Mouse (Mus musculus) intestine, embryonic 14.5 days (tissue): ENCODE results near the gene Gpx4. TPM values are rescaled to one million over a fixed set of nuclear protein-coding genes. Genes with fewer than 3 reads are reported as not detected.
"Not testable (repeated sequence)": the region's sequence is repeated elsewhere in the genome, so short reads cannot be mapped to it uniquely, and the experiment has no call there.

Source experiments
- ATAC-seq: fragments of 200-750 bp; cut with Nextera tagmentation; replicated peaks from 2 replicates; pipeline ENCODE4 v1.8.0; 2017; ENCODE audit warnings: low read depth, moderate number of reproducible peaks, moderate TSS enrichment, moderate library complexity; ENCODE audit not compliant: low FRiP score, low TSS enrichment
- DNase-seq: peaks from one replicate; pipeline ENCODE4 v3.0.0-alpha.2; 2018; ENCODE audit warnings: low spot score
- H3K27ac ChIP-seq: fragments of 300-500 bp; sonication (generic); 2 replicates; pipeline ENCODE4 v1.5.1; 2014; ENCODE audit warnings: low read depth, mild to moderate bottlenecking, control low read depth
- H3K27me3 ChIP-seq: fragments of 300-500 bp; sonication (generic); replicated peaks from 2 replicates; pipeline ENCODE4 v1.6.1; 2014; ENCODE audit warnings: low read length, control low read depth; ENCODE audit not compliant: control insufficient read depth, insufficient read depth
- H3K36me3 ChIP-seq: fragments of 300-500 bp; sonication (generic); 2 replicates; pipeline ENCODE4 v1.6.1; 2014; ENCODE audit warnings: low read length, control low read depth; ENCODE audit not compliant: control insufficient read depth, insufficient read depth
- H3K4me1 ChIP-seq: fragments of 300-500 bp; sonication (generic); replicated peaks from 2 replicates; pipeline ENCODE4 v1.6.1; 2014; ENCODE audit warnings: low read length, control low read depth, mixed read lengths; ENCODE audit not compliant: control insufficient read depth, insufficient read depth
- H3K4me2 ChIP-seq: fragments of 300-500 bp; sonication (generic); 2 replicates; pipeline ENCODE4 v1.6.1; 2014; ENCODE audit warnings: low read length
- H3K4me3 ChIP-seq: fragments of 300-500 bp; sonication (generic); 2 replicates; pipeline ENCODE4 v1.5.1; 2014; ENCODE audit warnings: low read depth, low read length, control low read depth, mixed read lengths
- H3K9ac ChIP-seq: fragments of 300-500 bp; sonication (generic); 2 replicates; pipeline ENCODE4 v1.6.1; 2014; ENCODE audit warnings: mild to moderate bottlenecking, low read length
- H3K9me3 ChIP-seq: fragments of 300-500 bp; sonication (generic); 2 replicates; pipeline ENCODE4 v1.6.1; 2016; ENCODE audit warnings: low read length, control low read depth; ENCODE audit not compliant: control insufficient read depth
- WGBS: fragments of 180-500 bp; shearing (Covaris S2); extraction: QIAGEN DNeasy Blood & Tissue Kit; methylation state at CpG from one replicate; pipeline ENCODE4 v1.1.7; 2014; 5-methylcytosine and 5-hydroxymethylcytosine counted together
- polyA plus RNA-seq: library from polyadenylated mRNA; unstranded; fragments of >200 nt; fragmentation: Nextera tagmentation; extraction: Ambion mirVana; gene quantifications from 2 replicates; pipeline ENCODE4 v1.2.1, GENCODE M21; 2014

Gene Gpx4
- polyA plus RNA-seq, 1 experiment from 2014 or later, result 623 TPM

DNA sequence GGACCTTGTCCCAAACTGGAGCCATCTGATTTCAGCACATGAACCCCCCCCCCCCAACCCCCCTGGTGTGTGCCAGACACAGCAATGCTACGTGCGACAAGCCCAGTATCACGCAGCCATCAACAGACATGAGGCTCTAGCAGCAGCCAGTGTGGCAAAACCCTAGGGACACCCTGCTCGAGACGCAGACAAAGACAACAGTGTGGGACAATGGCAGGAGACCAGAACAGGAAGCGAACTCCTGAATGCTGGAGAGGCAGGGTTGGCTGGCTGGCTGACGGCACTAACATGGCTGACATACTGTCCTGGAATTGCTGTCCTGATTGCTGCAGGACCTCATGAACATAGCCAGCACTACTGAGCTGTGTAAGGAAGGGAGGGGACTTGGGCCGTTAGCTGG lies 11.8 kb upstream of the Gpx4 start:
- no peak overlapping the region for H3K4me2 ChIP-seq
- ATAC-seq (no peak), DNase-seq (no peak)
- peaks cover 38% of the 10 kb centered on the region for H3K4me1 ChIP-seq
- peaks cover 41% of the 10 kb centered on the region for H3K36me3 ChIP-seq
- 87% methylated on average over 8 of the region's 8 CpGs for WGBS
- no peak overlapping the region for H3K9ac ChIP-seq
- H3K27ac ChIP-seq, result 0 out of 2 replicates have a peak overlapping the region, but pooled peaks have one; percentile 14
- no peak overlapping the region for H3K4me3 ChIP-seq
- H3K27me3 ChIP-seq, result no peaks in the 10 kb centered on the region
- H3K9me3 ChIP-seq, result no peaks in the 10 kb centered on the region

DNA sequence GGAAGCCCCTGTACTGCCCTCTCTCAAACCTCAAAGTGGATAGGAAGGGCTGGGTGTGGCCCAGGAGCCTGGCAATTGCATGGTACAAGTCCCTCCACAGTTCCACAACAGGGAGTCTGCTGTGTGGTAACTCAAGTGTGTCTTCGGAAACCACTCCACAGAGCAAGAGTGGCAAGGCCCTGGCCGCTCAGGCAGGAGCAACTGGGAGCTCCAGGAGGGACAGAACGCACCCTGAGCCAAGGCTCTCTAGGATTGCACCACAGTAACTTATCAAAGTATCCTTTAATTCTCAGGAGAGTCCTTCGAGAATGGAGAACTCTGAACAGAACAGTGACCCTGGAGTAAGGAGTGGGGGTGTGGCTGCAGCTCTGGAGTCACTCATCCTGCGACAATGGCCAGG lies 11.3 kb upstream of the Gpx4 start:
- ATAC-seq (no peak), DNase-seq (no peak)
- Histone ChIP-seq H3K4me2 (no peak overlapping the region), H3K27ac (0 out of 2 replicates have a peak overlapping the region, but pooled peaks have one; percentile 14), H3K4me1 (peaks cover 38% of the 10 kb centered on the region), H3K9me3 (no peaks in the 10 kb centered on the region), H3K9ac (no peak overlapping the region), H3K27me3 (no peaks in the 10 kb centered on the region), H3K4me3 (no peak overlapping the region), H3K36me3 (peaks cover 41% of the 10 kb centered on the region)
- WGBS, result 86% methylated on average over 5 of the region's 5 CpGs

DNA sequence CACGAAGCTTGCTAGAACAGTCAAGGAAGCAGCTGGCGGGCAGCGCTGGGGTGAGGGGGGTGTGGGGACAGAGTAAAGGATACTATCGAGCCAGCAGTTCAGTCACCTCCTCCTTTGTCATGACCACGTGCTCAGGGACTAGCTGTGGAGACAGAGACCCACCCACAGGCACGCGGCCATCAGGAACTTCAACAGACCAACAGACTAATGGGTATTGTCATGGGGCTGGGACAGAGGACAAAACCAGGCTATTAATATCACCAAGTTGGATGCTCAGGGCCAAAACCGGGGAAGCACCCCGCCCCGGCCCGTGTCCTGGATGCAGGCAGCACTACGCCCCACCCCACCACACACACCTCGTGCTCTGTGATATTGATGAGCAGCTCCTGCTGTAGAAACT lies 10.1 kb upstream of the Gpx4 start:
- H3K4me2 ChIP-seq, result no peak overlapping the region
- peaks cover 38% of the 10 kb centered on the region for H3K4me1 ChIP-seq
- no peaks in the 10 kb centered on the region for H3K9me3 ChIP-seq
- H3K27ac ChIP-seq, result no peak overlapping the region
- ATAC-seq, result no peak
- H3K36me3 ChIP-seq, result peaks cover 41% of the 10 kb centered on the region
- WGBS, result 96% methylated on average over 13 of the region's 13 CpGs
- no peaks in the 10 kb centered on the region for H3K27me3 ChIP-seq
- DNase-seq, result no peak
- no peak overlapping the region for H3K4me3 ChIP-seq
- H3K9ac ChIP-seq, result no peak overlapping the region

DNA sequence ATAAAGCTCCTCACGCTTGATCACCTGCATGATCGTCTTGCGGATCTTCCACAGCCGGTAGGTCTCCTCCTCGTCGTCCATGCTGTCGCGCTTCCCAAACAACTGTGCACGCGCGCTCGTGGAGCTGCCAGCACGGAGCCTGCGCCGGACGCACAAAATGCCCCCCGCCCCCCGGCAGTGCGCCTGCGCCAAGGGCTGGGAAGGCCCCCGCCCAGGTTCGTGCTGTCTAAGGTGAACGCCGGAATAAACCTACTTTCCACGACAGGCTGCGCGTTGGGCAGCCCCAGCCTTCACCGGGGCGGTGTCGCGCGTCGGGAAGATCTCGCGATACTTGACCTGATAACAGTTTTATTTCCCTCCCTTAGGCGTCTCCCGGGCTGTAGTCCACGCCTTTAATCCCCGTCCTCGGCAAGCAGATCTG lies 7.4 kb upstream of the Gpx4 start, which contains the start of gene Polr2e:
TSS of gene Polr2e (minus strand) at position 237 of the 421 bp plus-strand sequence.
- WGBS, result under 1% methylated on average over 40 of the region's 40 CpGs
- peak; percentile 100 for DNase-seq

DNA sequence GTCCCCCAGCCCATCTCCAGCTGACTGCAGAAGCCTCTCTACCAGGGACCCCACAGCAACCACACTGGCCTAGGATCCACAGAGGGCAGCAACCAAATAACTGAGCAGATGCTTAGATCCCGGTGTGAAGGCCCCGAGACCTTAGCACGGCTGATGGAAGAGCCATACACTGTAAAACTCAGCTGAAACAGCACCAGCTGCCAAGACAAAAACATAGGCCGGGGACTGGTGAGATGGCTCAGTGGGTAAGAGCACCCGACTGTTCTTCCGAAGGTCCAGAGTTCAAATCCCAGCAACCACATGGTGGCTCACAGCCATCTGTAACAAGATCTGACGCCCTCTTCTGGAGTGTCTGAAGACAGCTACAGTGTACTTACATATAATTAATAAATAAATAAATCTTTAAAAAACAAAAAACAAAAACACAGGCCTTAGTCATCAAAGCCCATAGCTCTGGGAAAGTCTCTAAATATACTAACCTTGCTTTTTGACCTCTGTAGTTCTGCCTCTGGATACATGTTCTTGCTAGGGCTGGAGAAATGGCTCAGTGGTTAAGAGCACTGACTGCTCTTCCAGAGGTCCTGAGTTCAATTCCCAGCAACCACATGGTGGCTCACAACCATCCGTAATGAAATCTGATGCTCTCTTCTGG lies 5.4 kb upstream of the Gpx4 start:
- not testable (repeated sequence) for H3K9ac ChIP-seq

More for the DNA sequence above, 7.4 kb upstream of the Gpx4 start, which contains the start of gene Polr2e:
- Histone ChIP-seq H3K27ac (peak within 1 kb of the TSS; percentile 54), H3K9ac (peak within 1 kb of the TSS; percentile 81), H3K4me2 (peak within 1 kb of the TSS; percentile 69), H3K27me3 (no peaks in the 10 kb centered on the region), H3K4me3 (peak within 1 kb of the TSS; percentile 94), H3K36me3 (peaks cover 39% of the 10 kb centered on the region), H3K4me1 (peaks cover 18% of the 10 kb centered on the region), H3K9me3 (no peaks in the 10 kb centered on the region)
- ATAC-seq, result peak; percentile 98

DNA sequence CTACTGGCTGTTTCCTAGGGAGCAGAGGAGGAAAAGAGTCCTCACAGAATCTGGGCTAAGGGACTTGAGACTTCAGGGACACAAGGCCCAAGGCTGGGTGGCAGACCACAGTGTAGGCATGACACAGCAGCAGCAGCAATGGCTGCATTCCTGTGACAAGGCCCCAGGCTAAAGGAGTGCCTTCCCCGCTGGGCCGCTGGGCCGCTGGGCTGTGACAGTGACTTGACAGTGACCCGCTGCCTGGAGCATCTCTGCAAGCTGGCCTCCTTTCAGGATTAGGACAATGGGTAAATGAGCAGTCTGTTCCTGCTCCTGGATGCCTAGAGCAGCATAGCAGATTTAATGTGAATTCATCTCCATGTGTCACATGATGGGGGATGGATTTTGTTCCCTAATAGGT lies 2.9 kb upstream of the Gpx4 start:
- Histone ChIP-seq H3K36me3 (no peaks in the 10 kb centered on the region), H3K27me3 (no peaks in the 10 kb centered on the region), H3K9ac (no peak overlapping the region), H3K9me3 (no peaks in the 10 kb centered on the region), H3K4me3 (no peak overlapping the region), H3K4me1 (peaks cover 5% of the 10 kb centered on the region), H3K4me2 (no peak overlapping the region), H3K27ac (no peak overlapping the region)
- ATAC-seq (no peak), DNase-seq (no peak)
- 50% methylated on average over 4 of the region's 4 CpGs for WGBS

More for the DNA sequence above, 5.4 kb upstream of the Gpx4 start:
- Histone ChIP-seq H3K4me1 (peaks cover 12% of the 10 kb centered on the region), H3K36me3 (peaks cover 20% of the 10 kb centered on the region)
- not testable (repeated sequence) for H3K27ac ChIP-seq, H3K4me3 ChIP-seq, DNase-seq, H3K4me2 ChIP-seq, H3K27me3 ChIP-seq, ATAC-seq, H3K9me3 ChIP-seq
- 88% methylated on average over 8 of the region's 8 CpGs for WGBS

DNA sequence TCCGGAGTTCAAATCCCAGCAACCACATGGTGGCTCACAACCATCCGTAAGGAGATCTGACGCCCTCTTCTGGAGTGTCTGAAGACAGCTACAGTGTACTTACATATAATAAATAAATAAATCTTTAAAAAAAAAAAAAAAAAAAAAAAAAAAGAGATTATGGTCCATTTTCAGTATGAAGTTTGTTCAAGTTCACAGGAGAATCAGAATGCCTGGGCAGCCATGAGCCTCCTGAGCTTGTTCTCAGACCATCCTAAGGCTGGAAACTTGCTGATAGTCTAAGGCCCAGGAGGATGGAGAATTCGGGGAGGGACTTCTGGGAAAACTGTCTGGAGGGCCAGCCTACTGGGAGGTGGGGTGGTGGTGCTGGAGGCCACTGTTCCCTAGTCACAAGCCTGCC lies 1.6 kb upstream of the Gpx4 start:
- WGBS, result 85% methylated on average over 2 of the region's 4 CpGs
- H3K4me1 ChIP-seq, H3K27me3 ChIP-seq, H3K4me2 ChIP-seq, H3K4me3 ChIP-seq, H3K9me3 ChIP-seq, DNase-seq, H3K36me3 ChIP-seq, H3K27ac ChIP-seq, H3K9ac ChIP-seq, ATAC-seq: not testable (repeated sequence)

DNA sequence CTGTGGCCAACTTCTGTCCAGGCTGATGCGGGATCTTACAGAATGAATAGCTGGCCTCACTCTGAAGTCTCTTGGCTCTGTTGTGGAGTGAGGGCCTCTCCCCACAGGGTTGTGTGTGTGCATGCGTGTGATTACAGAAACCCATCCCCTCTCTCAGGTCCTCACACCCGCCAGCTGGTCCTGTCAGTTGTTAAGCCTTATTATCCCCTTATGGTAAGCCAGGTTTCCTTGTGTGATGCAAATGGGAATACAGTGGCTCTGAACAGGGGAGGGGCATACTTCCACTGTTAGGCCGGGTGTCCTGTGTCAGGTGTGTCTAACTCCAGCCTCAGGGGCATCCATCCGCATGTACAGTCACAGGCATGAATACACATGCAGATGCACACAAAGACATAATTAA lies 1.2 kb upstream of the Gpx4 start:
- peaks cover 13% of the 10 kb centered on the region for H3K4me1 ChIP-seq
- no peaks in the 10 kb centered on the region for H3K9me3 ChIP-seq
- ATAC-seq, result no peak
- H3K9ac ChIP-seq, result no peak overlapping the region
- 81% methylated on average over 5 of the region's 5 CpGs for whole genome bisulfite sequencing
- no peak overlapping the region for H3K27ac ChIP-seq
- no peaks in the 10 kb centered on the region for H3K36me3 ChIP-seq
- H3K4me2 ChIP-seq, result no peak overlapping the region
- DNase-seq, result no peak
- H3K27me3 ChIP-seq, result no peaks in the 10 kb centered on the region
- H3K4me3 ChIP-seq, result no peak overlapping the region

DNA sequence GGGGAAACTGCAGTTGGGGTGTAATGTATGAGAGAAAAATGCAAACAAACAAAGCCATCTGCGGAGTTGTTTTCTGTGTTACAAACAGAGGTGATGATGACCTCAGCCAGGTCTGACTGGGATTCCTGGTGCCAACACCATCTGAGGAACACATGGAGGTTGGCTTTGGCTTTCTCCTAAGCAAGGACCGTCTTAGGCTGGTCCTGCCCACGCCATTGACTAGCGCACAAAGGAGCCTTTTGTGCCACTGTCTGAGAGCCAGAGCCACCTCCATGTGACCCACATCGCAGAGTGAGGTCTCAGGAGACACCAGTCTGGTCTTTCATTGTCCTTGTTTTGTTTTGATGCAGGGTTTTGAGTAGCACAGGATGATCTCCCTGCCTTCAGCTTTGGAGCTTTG lies 1.4 kb downstream of the Gpx4 start:
- 27% methylated on average over 5 of the region's 5 CpGs for WGBS
- Histone ChIP-seq H3K9ac (no peak overlapping the region), H3K36me3 (no peaks in the 10 kb centered on the region), H3K4me1 (peaks cover 28% of the 10 kb centered on the region), H3K4me3 (no peak overlapping the region), H3K27ac (peak overlapping the region; percentile 34; the same call in 1 of the 2 replicates), H3K9me3 (no peaks in the 10 kb centered on the region), H3K4me2 (no peak overlapping the region), H3K27me3 (no peaks in the 10 kb centered on the region)
- DNase-seq (no peak), ATAC-seq (no peak)
